Mouse (Mus musculus): ENCODE data around the gene Cdipt.

DNA sequence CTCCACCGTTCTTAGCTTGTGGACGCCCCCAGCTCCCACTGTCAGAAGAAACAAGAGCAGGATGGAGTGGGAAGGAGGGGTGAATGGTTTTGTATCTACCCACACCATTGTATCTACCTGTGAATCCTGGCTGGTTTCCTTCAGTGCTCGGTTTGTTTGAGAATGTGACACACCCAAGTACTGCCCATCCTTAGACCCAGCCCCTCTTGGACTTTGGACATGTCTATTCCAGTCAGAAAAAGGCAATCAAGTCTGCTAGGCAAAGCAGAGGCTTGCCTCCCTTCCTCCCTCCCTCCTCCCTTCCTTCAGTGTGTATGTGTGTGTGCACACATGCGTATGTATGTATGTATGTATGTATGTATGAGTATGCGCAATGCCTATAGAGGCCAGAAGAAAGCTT lies 27.9 kb downstream of the Cdipt start:
- TF ChIP-seq POLR2A (IDR thresholded peaks at IDR 0.05; ENCODE audit: low read depth, low read length) = no peak
- no peak for TF ChIP-seq CTCF (conservative IDR thresholded peaks at IDR 0.05; ENCODE audit: insufficient read depth, insufficient read length, low read depth, low read length)

Measured in kidney, adult 2 months (tissue).